Mouse (Mus musculus) forebrain, embryonic 16.5 days (tissue): ENCODE results near the gene Cap2. TPM values are rescaled to one million over a fixed set of nuclear protein-coding genes. Genes with fewer than 3 reads are reported as not detected.

ENCODE experiments used
- ATAC-seq: fragments of 200-750 bp; cut with Nextera tagmentation; 2 replicates; pipeline ENCODE4 v1.8.0; 2017; ENCODE audit warnings: mild to moderate bottlenecking, moderate library complexity
- H3K27ac ChIP-seq: fragments of 300-500 bp; sonication (generic); 2 replicates; pipeline ENCODE4 v1.5.1; 2014; ENCODE audit warnings: low read length, control low read depth
- H3K27me3 ChIP-seq: fragments of 300-500 bp; sonication (generic); replicated peaks from 2 replicates; pipeline ENCODE4 v1.6.1; 2014; ENCODE audit warnings: low read length; ENCODE audit not compliant: control insufficient read depth, insufficient read depth
- H3K36me3 ChIP-seq: fragments of 300-500 bp; sonication (generic); 2 replicates; pipeline ENCODE4 v1.6.1; 2014; ENCODE audit not compliant: control insufficient read depth, insufficient read depth
- H3K4me1 ChIP-seq: fragments of 300-500 bp; sonication (generic); replicated peaks from 2 replicates; pipeline ENCODE4 v1.6.1; 2014; ENCODE audit warnings: low read length; ENCODE audit not compliant: control insufficient read depth, insufficient read depth
- H3K4me2 ChIP-seq: fragments of 300-500 bp; sonication (generic); 2 replicates; pipeline ENCODE4 v1.6.1; 2014; ENCODE audit warnings: mild to moderate bottlenecking, low read length, control low read depth
- H3K4me3 ChIP-seq: fragments of 300-500 bp; sonication (generic); replicated peaks from 2 replicates; pipeline ENCODE4 v1.5.1; 2014; ENCODE audit warnings: mild to moderate bottlenecking, low read length, control low read depth
- H3K9ac ChIP-seq: fragments of 300-500 bp; sonication (generic); replicated peaks from 2 replicates; pipeline ENCODE4 v1.6.1; 2014; ENCODE audit warnings: low read depth, low read length, control low read depth
- H3K9me3 ChIP-seq: fragments of 300-500 bp; sonication (generic); 2 replicates; pipeline ENCODE4 v1.6.1; 2016; ENCODE audit warnings: low read length; ENCODE audit not compliant: control insufficient read depth
- WGBS: fragments of 180-500 bp; shearing (Covaris S2); extraction: QIAGEN DNeasy Blood & Tissue Kit; methylation state at CpG from one replicate; pipeline ENCODE4 v1.1.7; 2014; 5-methylcytosine and 5-hydroxymethylcytosine counted together
- polyA plus RNA-seq: library from polyadenylated mRNA; unstranded; fragments of >200 nt; fragmentation: Nextera tagmentation; extraction: Ambion mirVana; gene quantifications from 2 replicates; pipeline ENCODE4 v1.2.1, GENCODE M21; 2015

Gene Cap2
- polyA plus RNA-seq, 1 experiment from 2014 or later = 15.6 TPM

GRCm38 (mm10) chr13:46517211-46517685 is 15.6 kb downstream of the Cap2 start:
- Histone ChIP-seq H3K4me2 (no peak overlapping the region), H3K4me3 (no peak overlapping the region), H3K27ac (peak overlapping the region; percentile 32; the same call in 1 of the 2 replicates), H3K36me3 (no peaks in the 10 kb centered on the region), H3K27me3 (no peaks in the 10 kb centered on the region), H3K9me3 (peaks cover 1% of the 10 kb centered on the region; the same call in 1 of the 2 replicates), H3K4me1 (peaks cover 13% of the 10 kb centered on the region), H3K9ac (no peak overlapping the region)
- WGBS = 37% methylated on average over 4 of the region's 4 CpGs
- peak; percentile 61 for ATAC-seq

GRCm38 (mm10) chr13:46521482-46521881 is 19.8 kb downstream of the Cap2 start:
- ATAC-seq = no peak
- Histone ChIP-seq H3K4me1 (peaks cover 17% of the 10 kb centered on the region), H3K4me2 (no peak overlapping the region), H3K4me3 (no peak overlapping the region), H3K27ac (no peak overlapping the region), H3K9me3 (no peaks in the 10 kb centered on the region), H3K36me3 (no peaks in the 10 kb centered on the region), H3K9ac (no peak overlapping the region), H3K27me3 (no peaks in the 10 kb centered on the region)
- WGBS = 100% methylated on average over 1 of the region's 1 CpGs

GRCm38 (mm10) chr13:46522798-46523197 is 21.1 kb downstream of the Cap2 start:
- H3K9ac ChIP-seq = no peak overlapping the region
- no peak overlapping the region; the same call in 1 of the 2 replicates for H3K27ac ChIP-seq
- H3K36me3 ChIP-seq = no peaks in the 10 kb centered on the region
- 52% methylated on average over 4 of the region's 4 CpGs for WGBS
- H3K9me3 ChIP-seq = no peaks in the 10 kb centered on the region
- H3K4me1 ChIP-seq = peaks cover 10% of the 10 kb centered on the region
- ATAC-seq = no peak
- no peak overlapping the region for H3K4me3 ChIP-seq
- no peaks in the 10 kb centered on the region for H3K27me3 ChIP-seq
- no peak overlapping the region for H3K4me2 ChIP-seq

- Histone ChIP-seq H3K27me3 (no peaks in the 10 kb centered on the region), H3K36me3 (no peaks in the 10 kb centered on the region), H3K4me2 (no peak overlapping the region), H3K4me3 (no peak overlapping the region), H3K4me1 (peaks cover 10% of the 10 kb centered on the region), H3K27ac (peak overlapping the region; percentile 1; the same call in 1 of the 2 replicates), H3K9ac (no peak overlapping the region), H3K9me3 (no peaks in the 10 kb centered on the region)
- WGBS = 47% methylated on average over 5 of the region's 5 CpGs
- ATAC-seq = peak; percentile 47; the same call in 1 of the 2 replicates
These were observed 21.6 kb downstream of the Cap2 start for GRCm38 (mm10) chr13:46523235-46523634.

GRCm38 (mm10) chr13:46523712-46524111 is 22.1 kb downstream of the Cap2 start:
- Histone ChIP-seq H3K9ac (no peak overlapping the region), H3K36me3 (no peaks in the 10 kb centered on the region), H3K27ac (no peak overlapping the region), H3K9me3 (no peaks in the 10 kb centered on the region), H3K4me2 (no peak overlapping the region), H3K27me3 (no peaks in the 10 kb centered on the region), H3K4me1 (peaks cover 10% of the 10 kb centered on the region), H3K4me3 (no peak overlapping the region)
- ATAC-seq = no peak
- WGBS = 73% methylated on average over 12 of the region's 12 CpGs

GRCm38 (mm10) chr13:46525295-46526255 is 23.9 kb downstream of the Cap2 start:
- Histone ChIP-seq H3K4me2 (no peak overlapping the region), H3K4me1 (peaks cover 12% of the 10 kb centered on the region), H3K27ac (no peak overlapping the region), H3K27me3 (no peaks in the 10 kb centered on the region), H3K36me3 (no peaks in the 10 kb centered on the region), H3K9me3 (no peaks in the 10 kb centered on the region), H3K4me3 (no peak overlapping the region), H3K9ac (no peak overlapping the region)
- no peak for ATAC-seq
- 89% methylated on average over 18 of the region's 18 CpGs for WGBS

GRCm38 (mm10) chr13:46526645-46527044 is 25.0 kb downstream of the Cap2 start:
- H3K27ac ChIP-seq = no peak overlapping the region
- no peak for ATAC-seq
- H3K36me3 ChIP-seq = no peaks in the 10 kb centered on the region
- no peak overlapping the region for H3K9ac ChIP-seq
- peaks cover 12% of the 10 kb centered on the region for H3K4me1 ChIP-seq
- no peak overlapping the region for H3K4me3 ChIP-seq
- no peak overlapping the region for H3K4me2 ChIP-seq
- WGBS = 80% methylated on average over 3 of the region's 3 CpGs
- H3K27me3 ChIP-seq = no peaks in the 10 kb centered on the region
- H3K9me3 ChIP-seq = no peaks in the 10 kb centered on the region

GRCm38 (mm10) chr13:46527340-46527739 is 25.7 kb downstream of the Cap2 start:
- no peak for ATAC-seq
- no peak overlapping the region for H3K27ac ChIP-seq
- 87% methylated on average over 5 of the region's 5 CpGs for WGBS
- no peak overlapping the region for H3K9ac ChIP-seq
- no peak overlapping the region for H3K4me3 ChIP-seq
- H3K4me1 ChIP-seq = peaks cover 12% of the 10 kb centered on the region
- H3K36me3 ChIP-seq = no peaks in the 10 kb centered on the region
- no peak overlapping the region for H3K4me2 ChIP-seq
- no peaks in the 10 kb centered on the region for H3K9me3 ChIP-seq
- no peaks in the 10 kb centered on the region for H3K27me3 ChIP-seq

- 59% methylated on average over 10 of the region's 10 CpGs for WGBS
- no peaks in the 10 kb centered on the region for H3K9me3 ChIP-seq
- ATAC-seq = no peak
These were observed 27.4 kb downstream of the Cap2 start for GRCm38 (mm10) chr13:46529037-46529436.

More at GRCm38 (mm10) chr13:46529037-46529436, 27.4 kb downstream of the Cap2 start:
- Histone ChIP-seq H3K4me2 (no peak overlapping the region), H3K27ac (no peak overlapping the region), H3K9ac (no peak overlapping the region), H3K4me1 (peaks cover 4% of the 10 kb centered on the region), H3K4me3 (no peak overlapping the region), H3K27me3 (no peaks in the 10 kb centered on the region), H3K36me3 (no peaks in the 10 kb centered on the region)
